Mouse (Mus musculus): ENCODE measurements around the gene Rreb1. TPM values are rescaled to one million over a fixed set of nuclear protein-coding genes. Genes with fewer than 3 reads are reported as not detected.

Gene Rreb1
- total RNA-seq, 1 experiment from 2014 or later: 24.9 TPM

DNA sequence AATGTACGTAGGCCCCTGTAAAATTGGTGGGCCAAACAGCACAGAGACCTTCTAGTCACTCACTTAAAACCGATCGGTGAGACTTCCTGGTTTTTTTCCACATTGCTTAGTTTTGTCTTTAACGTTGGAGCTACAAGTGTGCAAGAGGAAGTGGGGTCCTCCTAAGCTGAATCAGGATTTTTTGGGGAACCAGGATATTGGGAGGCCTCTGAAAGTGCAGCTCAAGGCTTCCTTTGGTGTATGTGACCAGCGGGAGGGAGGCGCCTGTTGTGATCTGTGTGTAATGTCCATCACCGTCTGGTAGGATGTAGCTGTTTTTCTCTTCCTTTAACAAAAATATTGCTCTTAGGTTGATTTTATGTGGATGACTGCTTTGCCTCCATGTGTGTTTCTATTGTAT is 67.4 kb downstream of the Rreb1 start:
- no peak for ATAC-seq (ENCODE audit: extremely low read depth, insufficient number of reproducible peaks, low FRiP score, poor library complexity, severe bottlenecking)

DNA sequence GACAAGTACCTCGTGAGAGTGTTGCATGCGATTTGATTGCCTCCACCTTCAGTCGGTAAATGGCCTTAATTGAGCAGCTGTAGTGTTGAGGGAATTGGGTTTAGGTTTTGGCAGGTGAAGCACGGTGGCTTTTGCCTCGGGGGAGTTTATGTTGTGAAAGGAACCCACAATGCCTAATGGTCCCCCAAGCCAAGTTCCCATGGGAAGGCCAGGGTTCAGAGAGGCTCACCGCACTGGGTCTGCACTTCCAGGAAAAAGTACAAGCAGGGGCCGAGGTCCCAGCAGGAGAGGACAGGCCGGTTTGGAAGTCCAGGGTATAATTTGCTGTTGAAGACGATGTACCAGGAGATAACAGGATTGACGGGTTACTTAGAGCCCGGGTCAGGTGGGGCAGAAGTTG is 68.3 kb downstream of the Rreb1 start:
- no peak for ATAC-seq (ENCODE audit: extremely low read depth, insufficient number of reproducible peaks, low FRiP score, poor library complexity, severe bottlenecking)

DNA sequence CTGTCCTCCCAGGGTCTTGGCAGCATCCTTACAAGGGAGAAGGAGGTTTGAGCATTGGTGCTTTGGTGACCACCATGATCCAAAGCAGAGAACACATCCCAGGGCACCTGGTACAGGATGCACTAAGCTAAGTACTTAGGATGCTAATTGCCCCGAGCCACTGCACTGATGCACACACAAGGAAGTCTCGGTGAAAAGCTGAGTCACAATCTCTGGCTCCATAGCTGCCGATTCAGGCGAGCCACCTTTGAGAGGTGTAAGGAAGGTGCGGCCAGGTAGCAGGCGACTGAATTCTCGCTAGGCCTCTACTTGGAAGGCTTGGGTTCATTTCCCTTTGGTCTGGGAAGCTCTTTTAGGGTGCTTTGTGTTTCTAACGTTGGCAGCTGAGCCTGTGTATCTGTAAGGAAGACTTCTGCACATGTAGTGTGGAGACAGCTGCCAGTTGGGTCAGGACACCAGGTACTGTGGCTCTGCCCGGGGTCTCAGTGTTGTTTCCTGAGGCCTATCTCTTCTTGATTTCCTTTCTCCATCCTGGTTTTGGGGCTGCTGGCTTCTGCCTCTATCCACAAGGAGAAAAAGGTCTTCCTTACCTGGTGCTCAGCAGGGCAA is 68.9 kb downstream of the Rreb1 start:
- ATAC-seq (ENCODE audit: extremely low read depth, insufficient number of reproducible peaks, low FRiP score, poor library complexity, severe bottlenecking): no peak

DNA sequence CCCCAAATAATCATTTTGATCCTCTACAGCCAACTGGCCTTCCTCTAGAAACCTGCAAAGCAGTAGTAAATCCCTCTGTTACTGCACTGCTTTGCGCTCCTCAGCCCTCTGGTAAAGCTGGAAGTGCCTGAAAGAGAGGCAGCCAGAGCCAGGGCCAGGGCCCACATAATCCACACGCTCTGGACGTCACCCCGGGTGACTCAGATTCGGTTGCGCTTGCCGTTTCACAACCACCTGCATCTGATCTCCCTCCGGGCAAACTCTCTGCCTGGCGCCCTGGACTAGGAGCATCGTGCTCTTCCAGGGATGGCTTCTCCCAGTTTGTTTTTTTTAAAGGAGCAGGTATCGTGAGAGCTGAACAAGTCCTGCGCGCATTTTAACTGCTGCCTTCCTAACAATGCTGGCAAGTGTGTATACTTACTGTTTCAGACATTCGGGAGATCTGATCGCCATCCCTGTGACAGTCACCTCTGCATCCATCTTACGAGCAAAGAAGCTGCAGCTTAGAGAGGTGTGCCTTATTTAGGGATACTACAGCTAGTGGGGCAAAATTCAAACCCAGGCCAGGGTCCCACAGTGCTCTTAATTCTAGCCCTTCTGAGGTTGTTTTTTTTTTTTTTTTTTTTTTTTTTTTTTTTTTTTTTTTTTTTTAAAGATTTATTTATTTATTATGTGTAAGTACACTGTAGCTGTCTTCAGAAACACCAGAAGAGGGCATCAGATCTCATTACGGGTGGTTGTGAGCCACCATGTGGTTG is 69.6 kb downstream of the Rreb1 start:
- peak; percentile 44; the same call in 1 of the 2 replicates for ATAC-seq (ENCODE audit: extremely low read depth, insufficient number of reproducible peaks, low FRiP score, poor library complexity, severe bottlenecking)

DNA sequence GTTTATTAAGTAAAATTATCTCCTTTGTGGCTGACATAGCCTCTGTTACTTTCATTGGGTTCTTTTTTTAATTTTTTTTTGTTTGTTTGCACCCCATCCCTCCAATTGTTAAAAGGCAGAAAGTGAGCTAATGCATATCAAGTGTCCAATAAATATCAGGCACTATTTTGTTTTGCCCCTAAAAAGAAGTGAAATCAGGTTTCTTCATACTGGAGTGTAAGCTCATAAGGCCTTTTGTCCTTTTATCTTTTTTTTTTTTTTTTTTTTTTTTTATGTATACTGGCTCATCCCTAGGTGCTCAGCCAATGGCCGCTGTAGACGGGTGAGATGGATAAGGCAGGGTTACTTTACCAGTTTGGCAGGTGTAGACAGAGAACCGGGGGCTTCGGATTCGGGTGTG is 70.2 kb downstream of the Rreb1 start:
- ATAC-seq (ENCODE audit: extremely low read depth, insufficient number of reproducible peaks, low FRiP score, poor library complexity, severe bottlenecking): no peak

DNA sequence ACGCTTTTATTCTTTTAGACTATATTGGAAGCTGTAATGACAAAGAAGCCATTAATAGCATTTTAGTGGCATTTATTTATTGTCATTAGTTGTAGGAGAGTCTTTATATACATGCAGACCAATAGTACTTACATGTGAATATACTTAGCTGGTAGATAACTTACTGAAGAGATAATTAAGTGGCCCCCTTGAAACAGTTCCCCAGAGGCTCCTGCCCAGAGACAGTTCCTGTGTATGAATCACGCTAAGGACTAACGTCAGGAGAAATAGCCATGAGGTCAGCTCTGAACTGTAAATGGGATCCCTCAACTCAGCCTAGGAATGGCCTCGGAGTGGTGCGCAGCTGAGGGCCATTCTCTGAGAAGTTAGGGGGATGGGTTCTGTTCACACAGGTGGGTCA is 73.4 kb downstream of the Rreb1 start:
- no peak for ATAC-seq (ENCODE audit: extremely low read depth, insufficient number of reproducible peaks, low FRiP score, poor library complexity, severe bottlenecking)

DNA sequence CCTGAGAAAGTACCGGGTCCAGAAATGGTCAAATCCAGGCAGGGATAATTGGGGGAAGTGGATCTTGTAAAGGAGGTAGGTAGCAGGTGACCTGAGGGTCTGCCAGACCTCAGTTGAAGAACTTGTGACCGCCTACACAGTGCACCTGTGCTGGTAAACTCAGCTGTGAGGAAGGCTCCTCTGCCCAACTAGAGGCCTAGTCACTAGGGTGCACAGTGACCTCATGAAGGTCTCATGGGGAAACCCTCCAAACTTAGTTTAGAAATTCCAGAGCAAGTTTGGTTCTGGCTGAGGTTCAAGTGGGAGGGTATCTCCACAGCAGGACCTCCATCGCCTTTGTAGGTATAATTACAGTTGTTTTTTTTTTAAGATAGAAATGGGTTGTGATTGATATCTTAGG is 74.7 kb downstream of the Rreb1 start:
- no peak for ATAC-seq (ENCODE audit: extremely low read depth, insufficient number of reproducible peaks, low FRiP score, poor library complexity, severe bottlenecking)

DNA sequence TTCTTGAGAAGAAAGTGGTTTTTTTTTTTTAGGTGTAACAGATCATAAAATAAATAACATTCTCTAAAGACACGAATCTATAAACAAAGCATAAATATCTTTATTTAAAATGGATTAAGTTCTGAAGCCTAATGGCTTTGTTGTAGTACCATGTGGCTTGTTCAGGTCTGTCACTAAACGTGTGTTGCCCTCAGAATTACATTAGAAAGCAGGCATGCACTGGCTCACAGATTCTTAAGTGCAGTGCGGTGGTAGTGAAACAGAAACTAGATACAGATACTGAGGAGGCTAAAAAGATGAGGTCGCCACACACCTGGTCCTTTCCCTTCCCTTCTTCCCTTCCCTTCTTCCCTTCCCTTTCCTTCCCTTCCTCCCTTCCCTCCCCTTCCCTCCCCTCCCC is 75.2 kb downstream of the Rreb1 start:
- peak; percentile 34; the same call in 1 of the 2 replicates for ATAC-seq (ENCODE audit: extremely low read depth, insufficient number of reproducible peaks, low FRiP score, poor library complexity, severe bottlenecking)

DNA sequence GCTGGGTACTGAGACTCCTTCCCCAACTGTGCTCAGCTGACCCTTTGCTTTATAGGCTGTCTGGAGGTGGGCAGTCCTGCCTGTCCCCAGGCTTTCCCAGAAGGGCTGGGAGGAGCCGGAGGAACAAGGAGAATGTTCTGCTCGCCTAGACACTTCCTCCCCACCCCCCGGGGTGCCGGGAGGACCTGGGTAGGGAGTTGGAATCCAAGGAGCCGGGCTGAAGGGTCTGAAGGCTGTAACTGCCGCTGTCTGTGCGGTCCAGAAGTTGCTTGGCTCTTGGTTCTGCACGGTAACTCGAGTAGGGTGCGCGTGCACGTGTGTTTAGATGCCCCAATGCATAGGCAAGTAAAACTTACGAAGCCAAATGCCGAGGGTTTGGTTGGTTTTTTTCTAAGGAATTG is 75.8 kb downstream of the Rreb1 start:
- ATAC-seq (ENCODE audit: extremely low read depth, insufficient number of reproducible peaks, low FRiP score, poor library complexity, severe bottlenecking): peak; percentile 11; the same call in 1 of the 2 replicates

DNA sequence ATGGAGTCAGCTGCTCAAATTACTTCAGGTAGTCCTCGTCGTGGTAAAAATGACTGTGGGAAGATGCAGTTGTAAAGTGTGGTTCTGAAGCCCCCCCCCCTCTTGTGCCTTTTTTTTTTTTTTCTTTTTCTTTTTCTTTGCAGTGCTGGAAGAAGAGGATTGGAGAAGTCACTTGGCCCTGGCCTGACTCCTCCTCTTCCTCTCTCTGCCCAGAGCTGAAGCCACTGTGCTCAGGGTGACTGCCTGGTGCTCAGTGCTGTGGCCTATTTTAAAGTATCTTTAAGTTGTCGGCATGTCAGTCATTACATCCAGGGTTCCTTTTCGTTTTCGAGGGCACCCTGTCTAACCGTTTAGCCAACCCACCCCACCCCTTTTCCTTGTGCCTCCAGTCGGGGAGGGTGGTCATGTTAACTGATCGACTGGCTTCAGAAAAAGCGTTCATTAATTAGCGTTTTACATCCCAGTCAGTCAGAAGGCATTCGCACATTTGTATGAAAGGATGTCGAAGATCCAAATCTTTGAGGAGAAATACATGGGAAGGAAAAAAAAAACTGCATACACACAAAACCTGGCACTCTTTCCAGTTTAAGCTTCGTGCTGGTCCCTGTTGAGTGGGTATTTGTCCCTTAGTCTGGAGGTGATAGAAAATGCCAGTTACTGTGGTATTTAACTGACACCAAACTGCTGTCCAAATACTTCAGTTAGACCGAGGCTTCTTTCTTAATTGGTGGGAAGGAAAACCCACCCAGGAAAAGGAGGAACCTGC is 76.4 kb downstream of the Rreb1 start:
- peak; percentile 32; the same call in 1 of the 2 replicates for ATAC-seq (ENCODE audit: extremely low read depth, insufficient number of reproducible peaks, low FRiP score, poor library complexity, severe bottlenecking)

DNA sequence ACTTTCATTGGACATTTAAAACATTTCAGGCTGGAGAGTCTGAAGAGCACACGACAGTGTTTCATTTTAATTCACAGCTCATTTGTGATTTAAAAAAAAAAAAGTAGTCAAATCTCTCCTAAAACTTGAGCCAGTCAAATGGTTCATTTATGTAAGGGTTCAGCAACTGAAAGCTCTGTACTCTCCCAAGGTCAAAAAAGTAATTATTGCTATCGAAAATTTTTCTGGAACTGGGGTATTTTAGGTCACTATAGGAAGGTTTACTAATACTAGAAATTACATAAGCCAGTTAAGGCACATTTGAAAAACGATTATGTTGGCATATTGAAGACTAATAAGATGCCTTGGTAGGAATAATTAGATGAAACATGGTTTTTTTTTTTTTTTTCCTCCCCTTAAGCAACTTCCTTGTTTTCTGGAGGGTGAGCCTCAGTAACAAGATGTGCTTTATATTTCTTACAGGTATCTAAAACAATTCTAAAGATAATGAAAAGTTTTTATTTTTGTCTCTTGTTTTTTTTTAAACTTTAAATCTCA is 77.1 kb downstream of the Rreb1 start:
- ATAC-seq (ENCODE audit: extremely low read depth, insufficient number of reproducible peaks, low FRiP score, poor library complexity, severe bottlenecking): no peak

DNA sequence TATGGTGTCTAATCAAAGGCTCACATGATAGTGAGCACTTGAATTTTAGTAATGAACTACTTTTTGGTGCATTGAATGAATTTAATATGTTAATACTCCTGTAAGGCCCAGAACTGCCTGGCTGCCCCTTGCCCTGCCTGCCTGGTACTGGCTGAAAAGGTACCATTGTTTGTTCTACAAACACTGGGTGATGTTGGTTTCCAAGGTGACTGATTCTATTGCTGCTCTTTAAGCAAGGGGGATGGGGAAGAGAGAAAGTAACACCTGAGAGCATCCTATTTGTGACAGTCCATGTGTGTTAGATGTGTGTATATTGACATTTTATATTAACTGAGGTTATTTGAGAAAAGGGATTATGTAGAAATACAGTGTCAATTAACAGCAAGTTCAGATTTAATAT is 77.6 kb downstream of the Rreb1 start:
- ATAC-seq (ENCODE audit: extremely low read depth, insufficient number of reproducible peaks, low FRiP score, poor library complexity, severe bottlenecking): no peak

DNA sequence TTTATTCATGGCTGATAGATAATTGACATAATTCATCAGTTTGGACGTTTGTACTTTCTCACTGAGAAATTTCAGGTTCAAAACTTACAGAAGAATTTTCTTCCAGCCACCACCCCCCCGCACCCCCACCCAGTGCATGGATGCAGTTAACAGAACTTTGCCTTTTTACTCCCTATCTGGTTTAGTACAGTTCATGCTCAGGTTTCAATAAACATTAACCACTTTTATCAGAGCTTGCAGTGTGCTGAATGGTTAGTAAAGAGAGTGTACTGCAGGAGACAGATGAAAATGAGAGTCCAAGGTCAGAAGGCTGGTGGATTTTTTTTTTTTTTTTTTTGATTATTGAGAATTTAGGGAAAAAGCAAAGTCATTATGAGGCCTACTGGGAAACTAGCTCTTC is 78.3 kb downstream of the Rreb1 start:
- no peak for ATAC-seq (ENCODE audit: extremely low read depth, insufficient number of reproducible peaks, low FRiP score, poor library complexity, severe bottlenecking)

DNA sequence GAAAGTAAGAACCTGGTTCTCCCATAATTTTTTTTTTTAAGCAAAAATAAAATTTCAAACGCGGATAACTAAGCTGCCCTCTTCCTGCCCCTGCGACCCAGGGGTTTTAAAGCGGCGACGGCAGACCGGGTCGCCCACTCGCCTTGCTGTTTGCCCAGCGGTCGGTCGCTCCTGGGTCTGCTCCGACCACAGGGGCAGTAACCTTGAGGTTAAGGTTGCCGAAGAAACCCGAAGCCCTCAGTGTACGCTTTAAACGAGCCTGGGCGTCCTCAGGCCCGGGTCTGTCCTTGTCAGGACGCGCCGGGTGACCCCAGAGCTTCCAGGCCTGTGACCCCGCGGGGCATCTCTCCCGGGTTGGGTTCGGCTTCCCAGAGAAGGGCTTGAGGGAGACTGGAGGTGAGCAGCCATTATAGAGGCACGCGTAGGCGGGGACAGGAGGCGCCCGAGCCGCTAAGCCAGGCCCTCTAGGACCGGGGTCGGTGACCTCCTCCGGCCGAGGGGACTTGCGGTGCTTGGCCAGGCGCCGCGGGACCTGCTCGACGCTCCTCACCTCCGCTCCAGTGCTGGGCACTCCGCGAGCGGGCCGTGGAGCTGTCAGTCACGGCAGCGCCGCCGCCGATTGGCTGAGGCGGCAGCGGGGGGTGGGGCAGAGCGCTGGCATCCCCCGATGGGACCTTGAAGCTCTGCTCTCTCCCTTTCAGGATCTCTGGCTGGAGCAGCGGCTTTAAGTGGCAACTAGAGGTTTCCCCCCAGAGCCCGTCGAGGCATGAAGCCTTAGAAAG is 79.3 kb downstream of the Rreb1 start:
- peak; percentile 79 for ATAC-seq (ENCODE audit: extremely low read depth, insufficient number of reproducible peaks, low FRiP score, poor library complexity, severe bottlenecking)

DNA sequence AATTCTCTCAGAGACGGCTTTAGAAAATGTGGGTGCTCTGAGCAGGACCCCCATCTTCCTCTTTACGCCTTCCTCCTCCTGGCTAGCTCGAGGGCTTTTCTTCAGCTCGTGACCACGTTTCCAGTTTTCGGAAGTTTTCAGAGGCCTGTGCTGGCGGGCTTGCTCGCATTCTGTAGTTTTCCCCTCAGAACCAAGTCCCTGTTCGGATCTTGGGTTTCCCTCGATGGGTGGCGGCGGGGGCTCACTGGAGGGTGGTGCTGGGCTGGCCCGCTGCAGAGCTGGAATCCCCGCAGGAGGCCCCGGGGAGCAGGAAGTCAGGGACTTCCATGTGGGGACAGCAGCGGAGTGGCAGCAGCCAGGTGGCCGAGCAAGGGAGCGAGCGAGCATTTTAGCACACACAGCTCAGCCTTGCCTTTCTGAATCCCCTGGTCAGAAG is 79.9 kb downstream of the Rreb1 start:
- ATAC-seq (ENCODE audit: extremely low read depth, insufficient number of reproducible peaks, low FRiP score, poor library complexity, severe bottlenecking): 0 out of 2 replicates have a peak, but pooled peaks have one; percentile 4

DNA sequence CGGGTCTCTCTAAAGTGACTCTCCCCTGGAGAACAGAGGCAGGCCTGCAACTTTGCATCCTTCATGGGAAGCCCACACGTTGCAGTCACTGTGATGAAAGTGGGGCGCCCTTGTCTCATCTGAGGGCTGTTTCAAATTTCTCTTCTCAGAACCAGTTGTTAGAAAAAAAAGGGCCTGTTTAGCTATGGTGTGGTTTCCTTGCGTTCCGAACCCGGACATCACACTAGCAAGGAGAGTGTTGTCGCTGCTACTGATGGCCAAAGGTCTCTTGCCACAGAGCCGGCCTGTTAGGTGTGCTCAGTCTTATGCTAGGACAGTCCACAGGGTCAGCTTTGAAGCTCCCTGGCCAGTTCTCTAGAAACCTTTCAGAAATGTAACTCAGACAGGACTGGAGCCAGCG is 80.3 kb downstream of the Rreb1 start:
- no peak for ATAC-seq (ENCODE audit: extremely low read depth, insufficient number of reproducible peaks, low FRiP score, poor library complexity, severe bottlenecking)

DNA sequence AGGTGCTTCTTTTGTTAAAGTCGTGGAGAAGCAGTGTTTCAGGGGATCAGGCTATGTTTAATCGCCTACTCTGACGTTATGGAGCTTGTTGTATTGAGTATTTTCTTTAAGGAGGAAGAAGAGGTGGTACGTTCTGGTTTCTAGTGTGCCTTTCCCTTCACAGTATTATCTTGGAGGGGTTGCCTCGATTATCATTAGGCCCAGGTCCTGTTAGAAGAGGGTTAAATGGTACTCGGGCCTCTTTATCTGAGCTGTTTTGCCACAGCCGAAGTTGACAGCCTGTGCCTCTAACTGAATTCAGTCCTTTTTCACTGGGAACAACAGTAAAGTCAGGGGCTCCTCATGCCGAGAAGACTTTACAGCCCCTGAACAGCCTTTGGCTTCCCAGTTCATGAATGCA is 81.6 kb downstream of the Rreb1 start:
- ATAC-seq (ENCODE audit: extremely low read depth, insufficient number of reproducible peaks, low FRiP score, poor library complexity, severe bottlenecking): no peak

DNA sequence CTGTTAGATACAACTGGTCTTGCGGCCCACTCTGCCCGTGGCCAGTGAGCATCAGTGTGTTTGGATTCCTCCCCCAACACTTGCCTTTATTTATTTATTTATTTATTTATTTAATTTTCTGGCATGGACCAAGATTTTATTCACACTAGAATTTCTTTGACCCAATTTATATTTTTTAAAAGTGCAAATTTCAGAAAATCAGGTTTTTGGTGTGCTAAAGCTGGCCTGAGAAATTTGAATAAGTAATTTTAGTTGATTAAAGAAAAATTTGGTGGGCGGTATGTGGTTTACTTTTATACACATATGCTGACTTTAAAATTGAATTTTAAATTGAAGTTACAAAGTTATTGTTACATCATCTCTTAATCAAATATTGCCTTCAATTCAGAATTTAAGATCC is 82.0 kb downstream of the Rreb1 start:
- ATAC-seq (ENCODE audit: extremely low read depth, insufficient number of reproducible peaks, low FRiP score, poor library complexity, severe bottlenecking): no peak

DNA sequence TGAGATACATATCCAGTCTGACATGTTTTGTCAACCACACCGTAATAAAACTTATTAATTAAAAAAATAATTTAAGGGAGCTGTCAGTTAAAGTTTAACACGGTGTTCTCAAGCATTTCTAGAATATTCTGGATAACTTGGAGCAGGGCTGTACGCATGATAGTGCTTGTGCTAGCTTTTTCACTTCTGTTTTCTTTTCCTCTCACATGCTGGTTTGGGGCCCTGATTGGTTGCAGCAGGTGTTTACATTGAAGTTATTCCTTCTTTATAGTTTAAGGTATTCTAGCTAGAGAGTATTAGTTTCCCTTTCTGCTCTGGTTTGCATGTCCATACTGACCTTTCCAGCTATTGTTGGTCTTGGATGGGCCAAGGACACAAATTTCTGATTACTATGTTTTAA is 82.6 kb downstream of the Rreb1 start:
- ATAC-seq (ENCODE audit: extremely low read depth, insufficient number of reproducible peaks, low FRiP score, poor library complexity, severe bottlenecking): no peak
